Mouse (Mus musculus): Measurements from ENCODE around the gene Swsap1.

Gene Swsap1

GRCm38 (mm10) chr9:21968883-21969282 lies 13.3 kb downstream of the Swsap1 start:
- no peak for DNase-seq

GRCm38 (mm10) chr9:21969304-21969703 lies 13.7 kb downstream of the Swsap1 start:
- no peak for DNase-seq

GRCm38 (mm10) chr9:21976626-21977175 lies 21.1 kb downstream of the Swsap1 start:
- peak in 1 of 2 experiments; percentile 6 for DNase-seq

- no peak for DNase-seq
These were observed 21.8 kb downstream of the Swsap1 start for GRCm38 (mm10) chr9:21977331-21977730.

- DNase-seq, result peak; percentile 60 to 61
These were observed 22.4 kb downstream of the Swsap1 start for GRCm38 (mm10) chr9:21977972-21978371.

GRCm38 (mm10) chr9:21978398-21979128 lies 23.0 kb downstream of the Swsap1 start:
- DNase-seq, result peak in 1 of 2 experiments; percentile 15

GRCm38 (mm10) chr9:21983911-21984310 lies 28.4 kb downstream of the Swsap1 start:
- DNase-seq, result no peak

- peak in 1 of 2 experiments; percentile 42 for DNase-seq
These were observed 32.2 kb downstream of the Swsap1 start for GRCm38 (mm10) chr9:21987592-21988342.

GRCm38 (mm10) chr9:21988421-21989101 lies 33.0 kb downstream of the Swsap1 start:
- DNase-seq, result peak; percentile 67 to 81

GRCm38 (mm10) chr9:21989230-21990110 lies 33.9 kb downstream of the Swsap1 start, which contains the start of gene Rgl3:
Rgl3 (minus strand) TSS chr9:21989446.
- DNase-seq, result peak; percentile 78 to 85

GRCm38 (mm10) chr9:21992227-21992626 lies 36.7 kb downstream of the Swsap1 start:
- no peak for DNase-seq

GRCm38 (mm10) chr9:21996178-21996867 lies 40.8 kb downstream of the Swsap1 start:
- no peak for DNase-seq

- DNase-seq, result no peak
These were observed 44.7 kb downstream of the Swsap1 start for GRCm38 (mm10) chr9:22000296-22000695.

GRCm38 (mm10) chr9:22001633-22002032 lies 46.1 kb downstream of the Swsap1 start:
- no peak for DNase-seq

- peak; percentile 99 to 100 for DNase-seq
These were observed 46.9 kb downstream of the Swsap1 start, which contains the start of the genes Ccdc151 and Prkcsh for GRCm38 (mm10) chr9:22002194-22003162. Ccdc151 (minus strand) TSS chr9:22002634. Prkcsh (plus strand) TSS chr9:22002806.

- peak; percentile 56 to 78 for DNase-seq
These were observed 47.6 kb downstream of the Swsap1 start for GRCm38 (mm10) chr9:22003163-22003554.

GRCm38 (mm10) chr9:22004546-22004945 lies 49.0 kb downstream of the Swsap1 start:
- DNase-seq, result no peak
